Mouse (Mus musculus): ENCODE measurements around the gene Tsfm. TPM values are rescaled to one million over a fixed set of nuclear protein-coding genes. Genes with fewer than 3 reads are reported as not detected.

Tsfm gene
- polyA plus RNA-seq, 1 experiment, result 28.6 TPM

- TF ChIP-seq CTCF (IDR thresholded peaks at IDR 0.05; ENCODE audit: borderline replicate concordance, insufficient read depth, low read length) (no peak), POLR2A (IDR thresholded peaks at IDR 0.05; ENCODE audit: low read depth, low read length) (no peak)
Measured at GRCm38 (mm10) chr10:126972051-126972725, 58.5 kb downstream of the Tsfm start.

DNA sequence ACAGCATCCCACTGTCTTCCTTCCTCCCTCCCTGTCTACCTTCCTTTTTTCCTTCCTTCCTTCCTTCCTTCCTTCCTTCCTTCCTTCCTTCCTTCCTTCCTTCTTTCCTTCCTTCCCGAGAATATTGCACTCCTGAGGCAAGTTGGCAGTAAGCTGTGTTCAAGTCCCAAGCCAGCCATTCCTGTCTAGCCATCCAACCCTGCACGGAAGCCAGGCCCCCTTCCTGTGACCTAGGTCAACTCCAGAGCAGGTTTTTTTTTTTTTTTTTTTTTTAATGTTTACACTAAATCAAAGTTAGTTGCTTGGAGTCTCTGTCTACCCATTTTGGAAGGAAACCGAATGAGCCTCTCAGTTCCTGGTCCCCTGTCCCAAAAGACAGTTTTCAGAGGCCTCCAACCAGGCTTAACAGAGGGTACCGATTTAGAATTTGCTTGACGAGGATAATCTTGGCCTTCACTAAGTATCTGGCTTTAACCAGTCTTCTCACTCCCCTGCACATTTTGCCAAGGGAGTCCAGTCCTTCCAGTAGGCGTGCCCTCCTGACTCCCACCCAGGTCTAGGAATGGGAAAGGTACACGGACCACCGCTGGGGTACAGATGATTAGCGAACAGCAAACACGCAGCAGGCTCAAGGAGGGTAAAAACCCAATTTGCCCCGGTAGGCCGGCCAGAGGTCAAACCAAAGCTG, 59.1 kb downstream of the Tsfm start:
- Histone ChIP-seq H3K4me1 (ENCODE audit: control insufficient read depth, insufficient read depth, low read length) (peaks cover 3% of the 10 kb centered on the region; the same call in 1 of the 2 replicates), H3K4me3 (ENCODE audit: insufficient read depth, low read length) (no peak overlapping the region), H3K27ac (ENCODE audit: insufficient read depth, low read length) (no peak overlapping the region)
- TF ChIP-seq POLR2A (IDR thresholded peaks at IDR 0.05; ENCODE audit: low read depth, low read length), result no peak
- TF ChIP-seq CTCF (IDR thresholded peaks at IDR 0.05; ENCODE audit: borderline replicate concordance, insufficient read depth, low read length), result no peak

More at GRCm38 (mm10) chr10:126972051-126972725, 58.5 kb downstream of the Tsfm start:
- peaks cover 3% of the 10 kb centered on the region; the same call in 1 of the 2 replicates for H3K4me1 ChIP-seq (ENCODE audit: control insufficient read depth, insufficient read depth, low read length)
- H3K27ac ChIP-seq (ENCODE audit: insufficient read depth, low read length), result no peak overlapping the region
- no peak overlapping the region for H3K4me3 ChIP-seq (ENCODE audit: insufficient read depth, low read length)

DNA sequence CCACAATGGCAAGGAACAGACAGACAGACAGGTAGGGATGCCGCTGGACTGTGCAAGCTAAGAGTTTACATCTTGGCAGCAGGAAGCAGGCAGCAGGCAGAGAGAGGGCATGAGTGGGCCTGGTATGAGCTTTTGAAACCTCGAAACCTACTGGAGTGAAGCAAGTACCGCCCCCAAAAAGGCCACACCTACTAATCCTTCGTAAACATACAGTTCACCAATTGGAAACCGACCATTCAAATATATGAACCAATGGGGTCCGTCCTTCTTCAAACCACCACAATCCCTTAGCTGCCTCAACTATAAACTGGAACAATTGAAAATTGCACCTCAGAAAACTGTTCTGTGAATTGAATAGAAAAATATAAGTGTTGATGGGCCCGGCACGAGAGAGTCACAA, 66.8 kb downstream of the Tsfm start:
- Histone ChIP-seq H3K27ac (ENCODE audit: insufficient read depth, low read length) (peak overlapping the region; percentile 91; the same call in 1 of the 2 replicates), H3K4me1 (ENCODE audit: control insufficient read depth, insufficient read depth, low read length) (peaks cover 2% of the 10 kb centered on the region; the same call in 1 of the 2 replicates), H3K4me3 (ENCODE audit: insufficient read depth, low read length) (no peak overlapping the region)
- TF ChIP-seq POLR2A (IDR thresholded peaks at IDR 0.05; ENCODE audit: low read depth, low read length), result no peak
- TF ChIP-seq CTCF (IDR thresholded peaks at IDR 0.05; ENCODE audit: borderline replicate concordance, insufficient read depth, low read length), result no peak

- no peak for TF ChIP-seq CTCF (IDR thresholded peaks at IDR 0.05; ENCODE audit: borderline replicate concordance, insufficient read depth, low read length)
- Histone ChIP-seq H3K27ac (ENCODE audit: insufficient read depth, low read length) (peak overlapping the region; percentile 91), H3K4me1 (ENCODE audit: control insufficient read depth, insufficient read depth, low read length) (peaks cover 2% of the 10 kb centered on the region; the same call in 1 of the 2 replicates), H3K4me3 (ENCODE audit: insufficient read depth, low read length) (no peak overlapping the region)
Measured at GRCm38 (mm10) chr10:126962966-126963330, 67.7 kb downstream of the Tsfm start.

DNA sequence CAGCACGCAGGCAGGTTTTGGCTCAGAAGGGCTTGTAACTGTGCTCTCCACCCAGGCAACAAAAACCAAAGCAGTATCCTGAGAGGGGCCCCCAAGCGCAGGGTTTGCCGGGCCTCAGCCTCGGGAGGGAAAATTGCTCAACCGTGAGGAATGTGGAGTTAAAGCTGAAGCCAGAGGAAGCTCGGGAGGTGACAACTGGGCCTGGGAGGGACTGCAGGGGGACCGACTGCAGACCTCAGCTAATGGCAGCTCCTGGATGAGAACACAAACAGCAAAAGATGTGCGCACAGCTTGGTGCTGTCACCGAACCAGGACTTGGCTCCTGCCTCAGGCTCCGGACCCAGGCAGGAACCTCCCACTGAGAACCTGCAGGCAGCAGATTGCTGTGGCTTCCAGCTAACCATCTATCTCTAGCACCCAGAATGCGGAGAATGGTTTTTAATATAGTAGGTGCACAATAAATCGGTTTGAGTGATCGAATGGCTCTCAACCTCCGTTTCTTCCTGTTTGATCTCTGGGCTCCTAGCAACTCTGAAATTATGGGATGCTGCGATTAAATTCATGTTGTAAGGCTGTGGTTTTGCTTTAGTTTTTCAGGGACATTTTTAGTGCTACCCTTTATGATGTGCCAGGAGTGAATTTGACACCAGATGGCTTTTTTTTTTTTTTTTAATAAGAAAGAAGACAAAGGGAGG, 68.2 kb downstream of the Tsfm start:
- peaks cover 5% of the 10 kb centered on the region; the same call in 1 of the 2 replicates for H3K4me1 ChIP-seq (ENCODE audit: control insufficient read depth, insufficient read depth, low read length)
- H3K27ac ChIP-seq (ENCODE audit: insufficient read depth, low read length), result peak overlapping the region; percentile 91
- no peak for TF ChIP-seq CTCF (IDR thresholded peaks at IDR 0.05; ENCODE audit: borderline replicate concordance, insufficient read depth, low read length)
- TF ChIP-seq POLR2A (IDR thresholded peaks at IDR 0.05; ENCODE audit: low read depth, low read length), result no peak
- no peak overlapping the region for H3K4me3 ChIP-seq (ENCODE audit: insufficient read depth, low read length)

DNA sequence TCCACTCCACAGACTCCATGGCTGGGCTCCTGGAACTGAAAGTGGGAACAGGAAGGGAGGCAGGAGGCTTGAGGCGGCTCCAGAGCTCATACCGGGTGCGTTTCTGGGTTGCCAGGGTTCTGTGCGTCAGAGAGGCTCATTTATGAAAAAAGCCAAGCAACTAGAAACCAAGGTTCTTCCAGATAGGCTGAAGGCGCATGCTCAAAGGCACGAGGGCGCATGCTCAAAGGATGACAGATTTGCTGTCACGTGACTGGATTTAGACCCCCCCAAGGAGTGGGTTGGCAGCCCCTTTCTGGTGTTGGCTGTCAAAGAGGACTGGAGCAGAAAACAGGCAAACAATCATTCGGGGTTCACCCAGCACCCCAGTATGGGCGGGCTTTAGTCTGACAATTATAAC, 68.9 kb downstream of the Tsfm start:
- peak overlapping the region; percentile 91 for H3K27ac ChIP-seq (ENCODE audit: insufficient read depth, low read length)
- TF ChIP-seq CTCF (IDR thresholded peaks at IDR 0.05; ENCODE audit: borderline replicate concordance, insufficient read depth, low read length), result no peak
- TF ChIP-seq POLR2A (IDR thresholded peaks at IDR 0.05; ENCODE audit: low read depth, low read length), result no peak
- no peak overlapping the region for H3K4me3 ChIP-seq (ENCODE audit: insufficient read depth, low read length)
- peaks cover 11% of the 10 kb centered on the region; the same call in 1 of the 2 replicates for H3K4me1 ChIP-seq (ENCODE audit: control insufficient read depth, insufficient read depth, low read length)

Other genes starting within 250 kb of the Tsfm start
- gene Atp23, start 129.5 kb downstream of the Tsfm start, polyA plus RNA-seq (2011; ENCODE audit: insufficient read length, low read depth, missing spikeins), result 4.7 and 5.2 TPM in 2 replicates
- gene Ctdsp2, start 52.1 kb downstream of the Tsfm start, polyA plus RNA-seq (2011; ENCODE audit: insufficient read length, low read depth, missing spikeins), result 152 and 208 TPM in 2 replicates
- gene Avil, start 30.1 kb downstream of the Tsfm start, polyA plus RNA-seq (2011; ENCODE audit: insufficient read length, low read depth, missing spikeins), result 0.57 and 1.5 TPM in 2 replicates
- gene Mettl1, start 10.6 kb upstream of the Tsfm start, polyA plus RNA-seq (2011; ENCODE audit: insufficient read length, low read depth, missing spikeins), result 21.8 and 24.3 TPM in 2 replicates
- gene Eef1akmt3, start 10.7 kb upstream of the Tsfm start, polyA plus RNA-seq (2011; ENCODE audit: insufficient read length, low read depth, missing spikeins), result 2.2 and 3.7 TPM in 2 replicates
- gene Cyp27b1, start 17.4 kb upstream of the Tsfm start, polyA plus RNA-seq (2011; ENCODE audit: insufficient read length, low read depth, missing spikeins), result not detected in 2 replicates
- 2.8 and 3.0 TPM in 2 replicates for gene March9, start 29.3 kb upstream of the Tsfm start, polyA plus RNA-seq (2011; ENCODE audit: insufficient read length, low read depth, missing spikeins)
- gene Cdk4, start 32.7 kb upstream of the Tsfm start, polyA plus RNA-seq (2011; ENCODE audit: insufficient read length, low read depth, missing spikeins), result 596 and 724 TPM in 2 replicates
- 118 and 143 TPM in 2 replicates for gene Tspan31, start 39.4 kb upstream of the Tsfm start, polyA plus RNA-seq (2011; ENCODE audit: insufficient read length, low read depth, missing spikeins)
- gene Agap2, start 44.4 kb upstream of the Tsfm start, polyA plus RNA-seq (2011; ENCODE audit: insufficient read length, low read depth, missing spikeins), result 0.08 and 0.21 TPM in 2 replicates
- gene Os9, start 90.3 kb upstream of the Tsfm start, polyA plus RNA-seq (2011; ENCODE audit: insufficient read length, low read depth, missing spikeins), result 84.1 and 87.6 TPM in 2 replicates
- 28.3 and 39.3 TPM in 2 replicates for gene B4galnt1, start 134.4 kb upstream of the Tsfm start, polyA plus RNA-seq (2011; ENCODE audit: insufficient read length, low read depth, missing spikeins)
- 2.2 and 2.8 TPM in 2 replicates for gene Slc26a10, start 149.8 kb upstream of the Tsfm start, polyA plus RNA-seq (2011; ENCODE audit: insufficient read length, low read depth, missing spikeins)
- 187 TPM in 2 replicates for gene Arhgef25, start 159.2 kb upstream of the Tsfm start, polyA plus RNA-seq (2011; ENCODE audit: insufficient read length, low read depth, missing spikeins)
- 62.3 and 82.0 TPM in 2 replicates for gene Dtx3, start 164.9 kb upstream of the Tsfm start, polyA plus RNA-seq (2011; ENCODE audit: insufficient read length, low read depth, missing spikeins)
- gene Pip4k2c, start 180.7 kb upstream of the Tsfm start, polyA plus RNA-seq (2011; ENCODE audit: insufficient read length, low read depth, missing spikeins), result 24.3 and 25.2 TPM in 2 replicates
- 0.80 and 1.6 TPM in 2 replicates for gene Kif5a, start 232.5 kb upstream of the Tsfm start, polyA plus RNA-seq (2011; ENCODE audit: insufficient read length, low read depth, missing spikeins)
- gene Dctn2, start 235.5 kb upstream of the Tsfm start, polyA plus RNA-seq (2011; ENCODE audit: insufficient read length, low read depth, missing spikeins), result 149 and 162 TPM in 2 replicates

All from embryonic fibroblast, embryonic 13.5 days (primary cell).